Mouse (Mus musculus): ENCODE measurements around the gene Astl.
"Not testable (repeated sequence)": the region's sequence is repeated elsewhere in the genome, so short reads cannot be mapped to it uniquely, and the experiment has no call there.

Gene Astl

DNA sequence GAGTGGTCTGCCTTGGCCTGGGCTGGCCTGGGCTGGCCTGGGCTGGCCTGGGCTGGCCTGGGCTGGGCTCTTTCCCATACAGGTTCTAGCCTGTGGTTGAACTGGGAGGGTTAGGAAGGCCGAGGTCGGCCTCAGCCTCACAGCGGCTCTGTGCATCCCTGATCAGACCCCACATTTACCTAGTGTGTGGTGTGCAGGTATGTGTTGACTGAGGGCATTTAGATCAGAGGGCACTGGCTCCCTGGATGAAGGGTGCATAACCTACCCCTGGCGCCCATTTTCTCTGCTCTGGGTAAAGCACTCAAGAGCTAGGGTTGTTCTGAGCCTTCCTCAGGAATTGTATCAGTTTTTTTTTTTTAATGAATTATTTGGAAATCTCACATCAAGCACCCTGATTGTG is at the start of gene Astl:
Gene Astl, plus strand, starts transcription at position 224 of the 400 bp plus-strand sequence.
- no peak for DNase-seq (ENCODE audit: extremely low read depth, insufficient read length, low spot score)

DNA sequence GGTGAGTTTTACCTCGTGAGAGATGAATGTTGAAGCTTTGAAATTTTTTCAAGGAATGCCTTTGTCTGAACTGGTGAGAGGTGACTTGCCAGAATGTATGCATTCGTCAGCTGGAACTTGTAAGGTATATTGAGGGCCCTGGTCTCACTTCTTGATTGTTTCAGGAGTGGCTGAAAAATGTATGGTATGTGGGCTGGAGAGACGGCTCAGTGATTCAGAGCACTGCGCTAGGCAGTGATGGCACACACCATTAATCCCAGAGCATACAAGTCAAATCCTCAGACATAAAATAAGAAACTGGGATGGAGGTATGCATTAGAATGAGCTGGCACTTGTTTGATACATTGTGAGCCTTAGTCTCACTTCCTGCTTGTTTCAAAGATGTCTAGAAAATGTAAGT is 46.2 kb upstream of the Astl start:
- DNase-seq (ENCODE audit: extremely low read depth, insufficient read length, low spot score) = no peak

DNA sequence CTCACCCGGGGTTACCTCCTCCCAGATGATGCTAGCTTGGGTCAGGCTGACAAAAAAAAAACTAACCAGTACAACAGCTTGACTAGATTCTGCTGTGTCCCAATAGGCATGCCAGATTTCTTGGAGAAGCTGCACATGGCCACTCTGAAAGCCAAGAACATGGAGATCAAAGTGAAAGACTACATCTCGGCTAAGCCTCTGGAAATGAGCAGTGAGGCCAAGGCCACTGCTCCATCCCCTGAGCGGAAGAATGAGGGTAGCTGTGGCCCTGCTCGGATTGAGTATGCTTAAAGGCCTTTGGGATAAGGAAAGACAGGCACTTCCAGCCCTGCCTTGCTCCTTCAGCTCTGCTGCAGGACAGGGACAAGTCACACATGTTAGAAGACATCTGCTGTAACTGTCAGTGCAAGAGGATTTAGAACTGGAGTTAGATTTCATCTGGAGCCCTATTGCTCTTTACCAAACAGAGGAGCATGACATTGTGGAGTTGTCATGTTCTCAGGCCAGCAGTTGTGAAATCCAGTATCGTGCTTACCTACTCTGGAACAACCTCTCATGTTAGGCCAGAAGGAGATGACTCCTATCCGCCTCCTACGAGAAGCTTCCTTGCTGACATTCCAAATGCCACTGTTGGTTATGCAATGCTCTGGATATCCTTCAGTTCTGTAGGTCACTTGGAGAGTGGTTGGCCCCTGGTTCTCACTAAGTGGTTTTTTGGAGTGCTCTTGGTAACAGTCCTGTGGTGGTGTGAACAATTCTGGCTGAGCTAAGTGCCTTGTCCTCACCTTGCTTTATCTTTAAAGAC is 41.2 kb upstream of the Astl start:
- DNase-seq (ENCODE audit: extremely low read depth, insufficient read length, low spot score) = no peak

DNA sequence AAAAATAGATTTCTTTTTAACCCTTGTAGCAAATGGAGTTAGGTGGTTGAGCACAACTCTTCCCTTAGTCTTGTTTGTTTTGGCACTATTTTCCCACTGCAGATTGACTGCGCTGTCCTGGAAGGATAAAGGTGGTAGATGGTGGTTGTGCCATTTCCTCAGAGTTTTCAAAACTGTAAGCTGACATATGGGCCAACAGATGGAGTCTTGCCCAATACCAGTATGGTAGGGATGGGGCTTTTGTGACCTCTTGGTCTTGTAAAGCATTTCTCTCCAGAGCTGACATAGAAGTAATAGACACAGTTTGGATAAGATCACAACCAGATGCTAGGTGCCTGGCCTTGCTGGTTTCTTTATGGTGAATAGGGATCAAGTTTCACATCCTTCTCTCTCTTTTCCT is 40.4 kb upstream of the Astl start:
- DNase-seq (ENCODE audit: extremely low read depth, insufficient read length, low spot score) = no peak

DNA sequence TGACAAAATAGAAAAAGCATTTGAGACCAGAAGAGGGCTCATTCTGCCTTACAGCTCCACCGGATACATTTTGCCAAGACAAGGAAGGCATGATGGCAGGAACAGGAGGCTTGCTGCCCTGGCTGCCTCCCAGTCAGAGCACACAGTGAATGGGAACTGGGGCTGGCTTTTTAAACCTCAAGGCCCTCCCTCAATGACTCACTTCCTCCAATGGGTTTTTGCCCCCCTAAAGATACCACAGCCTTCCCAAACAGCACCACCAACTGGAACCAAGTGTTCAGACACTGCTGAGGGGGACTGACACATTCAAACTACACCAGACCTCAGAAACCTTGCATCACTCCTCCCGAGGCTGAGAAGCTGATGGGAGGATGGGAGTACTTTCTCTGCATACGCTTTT is 37.7 kb upstream of the Astl start:
- DNase-seq (ENCODE audit: extremely low read depth, insufficient read length, low spot score) = no peak

DNA sequence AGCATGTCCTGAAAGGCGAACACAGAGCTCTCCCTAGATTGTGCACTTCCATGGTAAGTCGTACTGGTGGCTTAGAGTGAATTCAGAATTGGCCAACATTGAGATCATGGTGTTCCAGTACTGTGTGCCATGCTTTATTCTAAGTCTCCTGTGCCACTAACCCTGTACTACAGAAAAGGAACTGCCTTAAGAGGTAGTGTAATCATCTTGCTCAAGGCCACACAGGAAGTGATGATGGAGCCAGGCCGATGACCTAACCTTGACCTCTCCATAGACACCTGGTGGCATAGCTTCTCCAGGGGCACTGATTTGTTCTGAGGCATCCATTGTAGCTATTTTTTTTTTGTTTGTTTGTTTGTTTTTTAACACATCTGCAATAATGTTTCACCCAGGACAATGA is 36.6 kb upstream of the Astl start:
- DNase-seq (ENCODE audit: extremely low read depth, insufficient read length, low spot score) = no peak

DNA sequence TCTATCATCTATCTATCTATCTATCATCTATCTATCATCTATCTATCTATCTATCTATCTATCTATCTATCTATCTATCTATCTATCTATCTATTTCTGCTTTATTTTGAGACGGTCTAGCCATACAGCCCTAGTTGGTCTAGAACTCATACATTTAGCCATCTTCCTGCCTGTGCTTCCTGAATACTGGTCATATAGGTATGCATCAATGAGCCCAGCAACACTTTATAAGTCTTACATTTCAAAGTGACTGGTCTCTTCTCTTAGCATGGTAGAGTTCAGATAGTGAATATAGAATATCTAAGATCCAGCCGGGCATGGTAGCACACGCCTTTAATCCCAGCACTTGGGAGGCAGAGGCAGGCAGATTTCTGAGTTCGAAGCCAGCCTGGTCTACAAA is 34.2 kb upstream of the Astl start:
- not testable (repeated sequence) for DNase-seq (ENCODE audit: extremely low read depth, insufficient read length, low spot score)

DNA sequence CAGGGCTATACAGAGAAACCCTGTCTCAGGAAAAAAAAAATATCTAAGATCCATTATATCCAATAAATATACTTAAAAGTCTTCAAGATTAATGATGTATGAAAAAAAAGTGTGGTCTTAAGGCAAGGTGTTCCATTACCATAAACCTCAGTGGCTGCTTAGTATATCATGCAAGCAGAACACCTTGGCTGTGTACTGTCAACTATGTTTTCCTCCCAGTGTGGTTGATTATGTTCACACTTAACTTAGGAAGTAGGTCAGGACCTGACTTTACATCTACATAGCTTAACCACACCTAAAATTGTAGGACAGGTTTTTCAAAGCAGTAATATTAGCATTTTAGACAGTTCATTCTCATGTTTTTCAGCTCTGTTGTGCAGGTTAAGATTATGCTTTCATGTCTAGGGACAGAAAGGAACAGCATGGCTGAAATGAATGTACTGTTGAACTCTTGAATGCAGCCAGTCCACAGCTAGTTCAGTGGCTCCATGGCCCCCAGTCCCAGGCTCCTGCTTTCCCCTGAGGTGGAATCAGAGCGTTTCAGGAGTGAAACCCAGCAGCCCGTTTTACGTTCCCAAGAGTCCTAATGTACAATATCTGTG is 33.7 kb upstream of the Astl start:
- DNase-seq (ENCODE audit: extremely low read depth, insufficient read length, low spot score) = no peak

DNA sequence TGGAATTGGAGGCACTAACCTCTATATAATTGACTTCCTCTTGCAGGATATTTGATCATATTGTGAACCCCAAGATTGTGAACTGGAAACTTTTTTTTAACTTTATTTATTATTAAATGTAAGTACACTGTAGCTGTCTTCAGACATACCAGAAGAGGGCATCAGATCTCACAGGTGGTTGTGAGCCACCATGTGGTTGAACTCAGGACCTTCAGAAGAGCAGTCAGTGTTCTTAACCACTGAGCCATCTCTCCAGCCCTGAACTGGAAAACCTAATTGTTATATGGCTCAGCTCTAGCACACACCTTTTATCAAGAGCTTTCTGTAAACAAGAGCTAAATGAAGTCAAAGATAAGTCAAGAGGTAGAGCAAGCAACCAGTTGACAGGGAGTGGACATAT is 32.3 kb upstream of the Astl start:
- no peak for DNase-seq (ENCODE audit: extremely low read depth, insufficient read length, low spot score)

DNA sequence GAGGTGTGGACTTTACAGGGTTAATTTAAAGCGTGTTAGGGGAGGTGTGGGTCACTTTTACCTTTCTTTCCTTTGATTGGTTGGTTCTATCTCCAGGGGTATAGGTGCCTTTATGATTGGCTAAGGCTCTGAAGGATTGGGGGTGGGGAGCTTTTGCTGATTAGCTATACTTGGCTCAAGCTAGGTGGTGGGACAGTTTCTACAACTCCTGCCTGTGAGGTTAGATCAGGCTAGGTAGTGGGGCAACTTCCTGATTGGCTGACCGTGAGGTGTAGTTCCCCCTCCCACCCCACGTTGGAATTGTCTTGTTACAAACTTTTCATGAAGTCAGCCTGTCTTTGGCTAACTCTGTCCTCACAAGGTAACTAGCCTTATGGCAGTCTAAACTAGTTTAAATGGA is 31.3 kb upstream of the Astl start:
- DNase-seq (ENCODE audit: extremely low read depth, insufficient read length, low spot score) = no peak

DNA sequence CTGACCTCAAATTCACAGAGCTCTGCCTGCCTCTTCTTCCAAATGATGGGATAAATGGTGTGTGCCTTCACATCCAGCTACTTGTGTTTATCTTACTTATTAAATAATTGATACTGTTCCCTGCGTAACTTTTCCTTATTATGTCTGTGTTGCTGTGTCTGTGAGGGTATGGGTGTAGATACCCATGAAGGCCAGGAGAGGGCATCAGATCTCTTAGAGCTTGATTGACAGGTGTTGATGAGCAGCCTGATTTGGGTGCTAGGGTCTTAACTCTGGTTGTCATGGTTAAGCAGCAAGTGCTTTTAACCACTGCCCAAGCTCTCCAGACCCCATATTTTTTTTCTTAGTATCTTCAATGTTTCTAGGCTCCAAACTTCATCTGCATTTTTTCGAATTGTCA is 29.8 kb upstream of the Astl start:
- no peak for DNase-seq (ENCODE audit: extremely low read depth, insufficient read length, low spot score)

DNA sequence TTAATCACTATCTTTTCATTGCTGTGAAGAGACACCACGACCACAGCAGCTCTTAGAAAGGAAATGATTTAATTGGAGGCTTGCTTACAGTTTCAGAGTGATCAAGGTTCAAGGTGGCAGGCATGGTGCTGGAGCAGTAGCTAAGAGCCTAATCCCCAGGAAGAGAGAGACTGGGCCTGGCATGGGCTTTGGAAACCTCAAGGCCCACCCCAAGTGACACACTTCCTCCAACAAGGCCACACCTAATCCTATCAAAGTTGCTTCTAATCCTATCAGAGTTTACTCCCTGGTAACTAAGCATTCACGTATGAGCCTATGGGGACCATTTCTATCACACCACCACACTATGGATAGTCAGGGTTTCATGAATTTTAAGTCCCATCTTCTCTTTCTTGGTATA is 28.2 kb upstream of the Astl start:
- DNase-seq (ENCODE audit: extremely low read depth, insufficient read length, low spot score) = no peak

DNA sequence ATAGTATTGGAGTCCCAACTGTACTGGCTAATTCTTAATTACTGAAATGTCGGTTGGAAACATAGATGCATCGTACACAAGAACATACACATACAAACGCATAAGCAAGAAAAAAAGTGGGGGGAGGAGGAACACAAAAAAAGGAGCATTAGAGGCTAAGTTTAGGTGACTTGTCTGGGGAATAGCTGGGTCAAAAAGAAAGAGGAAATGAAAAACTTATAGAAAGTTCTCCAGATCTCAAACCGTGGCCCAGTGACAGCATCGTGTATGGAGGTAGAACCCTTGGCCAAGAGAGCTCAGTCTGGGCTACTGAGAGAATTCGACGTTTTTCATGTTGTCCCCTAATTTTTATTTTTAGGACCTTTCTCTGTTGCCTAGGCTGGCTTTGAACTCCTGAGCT is 27.8 kb upstream of the Astl start:
- no peak for DNase-seq (ENCODE audit: extremely low read depth, insufficient read length, low spot score)

DNA sequence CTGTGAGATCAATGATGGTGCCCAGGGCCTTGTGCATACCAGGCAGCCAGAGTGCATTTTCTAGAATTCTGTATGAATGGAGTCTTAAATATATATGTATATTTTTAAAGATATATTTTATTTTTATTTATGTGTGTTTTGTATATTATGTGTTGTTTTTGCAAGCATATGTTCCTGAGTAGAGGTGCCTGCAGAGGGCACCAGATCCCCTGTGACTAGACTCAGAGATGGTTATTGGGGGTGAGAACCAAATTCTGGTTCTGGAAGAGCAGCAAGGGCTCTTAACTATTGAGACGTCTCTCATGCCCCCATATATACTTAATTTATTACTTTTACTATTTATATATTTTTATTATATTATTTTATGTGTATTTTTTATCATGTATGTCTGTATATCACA is 27.2 kb upstream of the Astl start:
- no peak for DNase-seq (ENCODE audit: extremely low read depth, insufficient read length, low spot score)

DNA sequence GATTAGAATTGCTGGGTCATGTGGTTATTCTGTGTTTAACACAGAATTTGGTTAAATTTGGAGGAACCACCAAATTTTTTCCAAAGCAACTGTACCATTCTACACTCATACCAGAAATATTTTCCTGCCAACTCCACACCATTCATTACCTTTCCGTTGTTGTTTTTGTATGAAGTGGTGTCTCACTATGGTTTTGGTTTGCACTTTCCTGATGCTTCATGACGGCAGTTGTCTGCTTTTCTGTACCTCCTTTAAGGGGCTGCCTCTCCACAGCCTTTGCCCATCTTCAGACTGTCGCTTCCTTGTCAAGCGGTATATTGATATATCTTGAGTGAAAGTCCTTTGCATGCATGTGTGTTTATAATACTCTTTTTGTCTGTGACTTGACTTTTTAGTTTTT is 25.6 kb upstream of the Astl start:
- DNase-seq (ENCODE audit: extremely low read depth, insufficient read length, low spot score) = no peak

DNA sequence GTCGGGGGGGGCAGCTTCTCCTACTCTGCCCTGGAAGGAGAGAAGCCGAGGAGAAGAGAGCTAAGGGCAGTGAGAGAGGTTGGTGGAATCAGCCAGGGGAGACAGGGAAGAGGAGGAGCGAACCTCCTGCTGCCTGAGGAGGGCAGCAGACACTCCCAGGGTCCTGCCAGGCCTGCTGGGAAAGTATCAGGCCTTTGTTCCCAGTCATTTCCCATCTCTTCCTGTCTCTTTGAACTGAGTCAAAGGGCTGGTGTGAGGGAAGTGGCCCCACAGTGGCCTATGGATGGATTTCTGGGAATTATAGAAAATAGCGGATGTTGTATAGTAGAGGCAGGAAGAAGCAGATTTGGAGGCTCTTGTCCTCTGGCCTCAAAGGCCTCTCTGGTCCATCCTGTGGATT is 24.6 kb upstream of the Astl start:
- DNase-seq (ENCODE audit: extremely low read depth, insufficient read length, low spot score) = no peak

DNA sequence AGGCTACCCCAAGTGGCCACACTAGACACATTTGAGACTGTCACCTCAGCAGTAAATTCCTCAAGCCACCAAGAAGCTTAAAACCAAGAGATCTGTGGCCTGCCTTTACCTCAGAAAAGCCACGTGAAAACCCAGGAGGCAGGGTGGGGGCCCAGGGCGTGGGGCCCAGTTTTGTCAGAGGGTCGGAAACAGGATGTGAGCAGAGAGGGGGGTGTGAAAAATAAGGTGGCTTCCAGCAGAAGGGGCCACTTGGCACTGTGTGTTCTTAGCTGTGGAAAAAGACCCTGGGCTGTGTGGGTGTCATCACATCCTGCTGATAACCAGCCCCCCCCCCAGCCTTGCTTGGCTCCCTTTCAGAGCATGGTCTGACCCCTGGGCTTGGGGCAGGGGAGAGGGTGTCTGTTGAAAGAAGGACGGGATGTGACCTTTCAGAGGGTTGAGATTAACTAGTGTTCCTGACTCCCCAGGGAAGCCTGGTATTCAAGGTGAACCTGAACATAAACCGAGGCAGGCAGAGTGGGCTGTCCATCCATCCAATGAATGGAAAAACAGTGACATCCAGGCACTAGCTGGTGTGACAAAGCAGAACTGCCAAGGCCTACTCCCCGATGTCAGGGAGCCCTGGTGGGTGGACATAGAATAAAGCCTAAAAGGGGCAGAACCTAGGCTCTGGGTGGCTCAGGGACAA is 23.8 kb upstream of the Astl start:
- DNase-seq (ENCODE audit: extremely low read depth, insufficient read length, low spot score) = no peak

DNA sequence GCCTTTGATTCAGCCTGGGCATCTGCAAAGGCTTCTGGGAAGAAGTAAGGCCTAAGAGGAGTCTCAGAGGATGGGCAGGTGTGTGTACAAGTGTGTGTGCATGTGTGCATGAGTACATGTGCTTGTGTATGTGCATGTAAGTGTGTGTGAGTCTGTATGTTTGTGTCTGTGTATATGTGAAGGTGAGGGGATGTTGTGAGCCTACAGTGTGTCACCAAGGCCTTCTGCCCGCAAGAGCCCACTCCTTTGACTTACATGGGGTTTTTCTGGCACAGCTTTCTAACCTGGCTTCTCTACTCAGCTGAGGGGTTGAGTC is 23.3 kb upstream of the Astl start:
- no peak for DNase-seq (ENCODE audit: extremely low read depth, insufficient read length, low spot score)

DNA sequence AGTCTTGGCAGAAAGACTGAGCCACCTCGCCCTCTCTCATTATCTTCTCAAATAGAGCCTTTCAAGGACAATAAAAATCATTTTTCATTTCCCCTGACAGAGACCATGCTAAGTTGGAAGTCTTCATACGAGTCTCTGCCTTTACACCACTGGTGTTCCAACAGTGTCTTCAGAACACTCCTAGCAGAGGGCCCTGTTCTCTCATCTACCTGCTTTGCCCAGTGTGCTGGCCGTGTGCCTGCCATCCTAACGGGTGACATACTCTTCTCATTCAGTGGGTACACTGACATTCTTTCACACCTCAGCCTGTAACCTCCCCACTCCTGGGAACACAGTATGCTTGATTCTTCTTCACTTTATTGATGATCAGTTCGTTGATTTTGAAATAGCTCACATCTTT is 22.0 kb upstream of the Astl start:
- no peak for DNase-seq (ENCODE audit: extremely low read depth, insufficient read length, low spot score)

DNA sequence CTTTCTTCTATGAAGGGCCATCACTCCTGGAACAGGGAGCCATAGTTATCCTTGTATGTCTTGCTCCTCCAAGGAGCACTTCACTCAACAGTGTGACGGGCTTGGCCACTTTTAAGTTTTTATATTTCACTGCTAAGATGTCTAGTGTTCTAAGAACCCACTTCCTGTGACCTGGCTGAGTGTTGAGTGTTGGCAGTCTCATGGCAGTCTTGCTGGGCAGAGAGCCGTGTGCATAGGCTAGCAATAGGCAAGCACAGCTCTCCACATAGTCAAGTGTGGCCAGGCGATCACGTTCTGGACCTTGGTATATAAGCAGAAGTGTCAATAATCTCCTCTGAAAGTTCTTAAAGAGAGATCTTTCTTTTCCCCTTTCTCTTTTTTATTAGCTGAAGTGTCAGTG is 20.3 kb upstream of the Astl start:
- no peak for DNase-seq (ENCODE audit: extremely low read depth, insufficient read length, low spot score)

DNA sequence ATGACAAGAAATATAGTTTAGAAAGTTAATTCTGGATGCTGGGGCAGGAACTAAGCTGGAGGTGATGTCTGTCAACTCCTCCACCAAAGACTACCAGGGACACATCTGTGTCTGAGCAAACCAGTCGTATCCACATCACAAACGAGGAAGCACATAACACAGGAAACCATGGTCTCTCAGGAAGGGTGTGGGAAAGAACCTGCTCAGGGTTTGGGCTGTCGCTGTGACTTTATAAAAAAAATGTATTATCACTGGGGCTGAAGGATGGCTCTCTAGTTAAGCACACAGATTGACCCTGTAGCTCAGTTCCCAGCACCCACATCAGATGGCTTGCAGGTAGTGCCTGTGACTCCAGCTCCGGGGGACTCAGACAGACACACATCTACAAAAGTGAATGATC is 19.4 kb upstream of the Astl start:
- DNase-seq (ENCODE audit: extremely low read depth, insufficient read length, low spot score) = no peak

DNA sequence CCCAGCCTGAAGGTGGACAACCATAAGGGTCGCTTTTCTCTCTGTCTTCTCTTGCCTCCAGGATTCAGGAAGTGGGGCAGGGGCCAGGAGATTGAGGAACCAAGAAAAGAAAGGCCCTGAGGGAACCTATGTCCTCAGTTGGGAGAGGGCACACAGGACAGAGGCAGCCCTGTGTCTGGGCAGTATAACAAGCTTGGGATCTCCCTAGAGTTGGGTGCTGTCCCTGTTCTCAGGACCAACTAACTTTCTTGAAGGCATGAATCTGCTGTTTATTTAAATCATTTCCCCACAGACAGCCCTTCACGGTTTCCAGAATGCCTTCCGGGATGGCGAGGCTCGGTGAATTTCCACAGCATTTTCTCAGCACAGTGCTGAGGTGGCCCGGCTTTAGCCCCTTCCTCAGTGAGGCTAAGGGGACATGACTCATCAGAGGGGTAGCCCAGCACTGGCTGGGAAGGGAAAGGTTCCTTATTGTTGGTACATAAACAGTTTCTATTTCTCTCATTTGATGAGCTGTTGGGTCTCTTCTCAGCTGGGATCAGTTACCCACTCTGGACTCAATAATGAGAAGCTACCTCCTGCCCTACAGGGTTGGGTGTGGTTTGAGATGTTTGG is 15.7 kb upstream of the Astl start:
- DNase-seq (ENCODE audit: extremely low read depth, insufficient read length, low spot score) = no peak
